ENCODE assay signal across 19 mouse cellular contexts in genomic region chr7:121044251-121044650, GRCm38 (mm10). TPM values are rescaled to one million over a fixed set of nuclear protein-coding genes. Genes with fewer than 3 reads are reported as not detected.
DNase-seq lines count a peak whose midpoint lies in the region; ATAC-seq lines count a peak whose summit lies in the region.
"Had no signal": no experiment of that assay in that cellular context is flagged by ENCODE, and none has a peak within 500 bp of the region (broad histone marks: within the 10 kb centered on the region; RNA-seq: fewer than 3 reads in every experiment).

No protein-coding gene starts in this region.

- no peak overlapping the region for H3K9ac ChIP-seq in heart, embryonic 15.5 days
- H3K9ac ChIP-seq: embryonic facial prominence, embryonic 12.5 days; forebrain, embryonic 12.5 days; hindbrain, embryonic 13.5 days had no signal

- H3K9me3 ChIP-seq in heart, embryonic 10.5 days, result no peaks in the 10 kb centered on the region
- H3K9me3 ChIP-seq in heart, embryonic 15.5 days (replicated peaks), result no peaks in the 10 kb centered on the region
- H3K9me3 ChIP-seq: embryonic facial prominence, embryonic 12.5 days; forebrain, embryonic 12.5 days; hindbrain, embryonic 13.5 days had no signal

- no peak overlapping the region for H3K4me2 ChIP-seq in heart, embryonic 15.5 days
- H3K4me2 ChIP-seq: embryonic facial prominence, embryonic 12.5 days; forebrain, embryonic 12.5 days; hindbrain, embryonic 13.5 days had no signal

- intact Hi-C loops in heart, postnatal 10 days (cut with DNase I), result no loop called here
- intact Hi-C loops in gastrocnemius, postnatal 36 days (cut with DNase I), result no loop called here

- no peak for ATAC-seq in heart, embryonic 15.5 days (replicated peaks; ENCODE audit: insufficient number of reproducible peaks, insufficient read depth, low FRiP score, low read depth)
- ATAC-seq in megakaryocyte, adult 5-6 weeks (ENCODE audit: poor library complexity, severe bottlenecking), result no peak
- ATAC-seq: forebrain, embryonic 16.5 days; hindbrain, postnatal 0 days had no signal

- peaks cover 6% of the 10 kb centered on the region for H3K4me1 ChIP-seq in heart, embryonic 10.5 days
- H3K4me1 ChIP-seq in heart, embryonic 15.5 days (replicated peaks), result peaks cover 24% of the 10 kb centered on the region
- H3K4me1 ChIP-seq: embryonic facial prominence, embryonic 12.5 days; forebrain, embryonic 12.5 days had no signal

- no peak overlapping the region for H3K4me3 ChIP-seq in heart, embryonic 10.5 days
- H3K4me3 ChIP-seq in heart, embryonic 15.5 days, result no peak overlapping the region
- H3K4me3 ChIP-seq: embryonic facial prominence, embryonic 12.5 days; forebrain, embryonic 12.5 days; hindbrain, embryonic 13.5 days had no signal

- 24% methylated on average over 1 of the region's 1 CpGs for WGBS in heart, embryonic 10.5 days
- WGBS in heart, embryonic 15.5 days, result 38% methylated on average over 1 of the region's 1 CpGs

- DNase-seq in heart, adult 8-10 months (ENCODE audit: low spot score), result peak; percentile 57
- DNase-seq in heart, embryonic 10.5 days (ENCODE audit: low spot score), result no peak
- DNase-seq in heart, postnatal 10 days, result peak; percentile 43 to 69
- DNase-seq in gastrocnemius, postnatal 36 days, result no peak
- DNase-seq: adrenal gland, adult 2 months; adrenal gland, postnatal 36 days; cerebellum, adult 9-10 months; cerebellum, postnatal 25 days; gastrocnemius, postnatal 14 days; kidney, adult 11 months; kidney, adult 9 months had no signal

- peaks cover 4% of the 10 kb centered on the region; the same call in 1 of the 2 replicates for H3K36me3 ChIP-seq in heart, embryonic 10.5 days
- no peaks in the 10 kb centered on the region; the same call in 1 of the 2 replicates for H3K36me3 ChIP-seq in heart, embryonic 15.5 days
- H3K36me3 ChIP-seq: hindbrain, embryonic 13.5 days had no signal

- no peak overlapping the region for H3K27ac ChIP-seq in heart, embryonic 10.5 days
- 0 out of 2 replicates have a peak overlapping the region, but pooled peaks have one; percentile 12 for H3K27ac ChIP-seq in heart, embryonic 15.5 days
- H3K27ac ChIP-seq: embryonic facial prominence, embryonic 12.5 days; forebrain, embryonic 12.5 days; hindbrain, embryonic 13.5 days; hindbrain, postnatal 0 days had no signal

- no peaks in the 10 kb centered on the region for H3K27me3 ChIP-seq in heart, embryonic 10.5 days (ENCODE audit: insufficient read depth, poor library complexity, severe bottlenecking)
- H3K27me3 ChIP-seq in heart, embryonic 15.5 days, result no peaks in the 10 kb centered on the region
- H3K27me3 ChIP-seq: embryonic facial prominence, embryonic 12.5 days; forebrain, embryonic 12.5 days; hindbrain, embryonic 13.5 days had no signal

RNA-seq across cellular contexts. Expression of gene Mettl9, which starts 10.0 kb away (rescaled TPM):
- 100 to 1,000 TPM in 1 of 4 experiments, 10 to 100 TPM in 3; 83.1 to 103 (median 96.0) TPM for total RNA-seq in heart, adult 8-10 months (2022)
- 93.7 and 135 TPM in 2 replicates for polyA plus RNA-seq in heart, embryonic 10.5 days (2016; fragmentation: Nextera tagmentation; extraction: Ambion mirVana)
- 87.4 and 92.5 TPM in 2 replicates for polyA plus RNA-seq in heart, embryonic 15.5 days (2015; fragmentation: Nextera tagmentation; extraction: Ambion mirVana)
- total RNA-seq in heart, postnatal 10 days (2021), result 100 to 1,000 TPM; 108 to 126 TPM
- total RNA-seq in megakaryocyte, adult 5-6 weeks (2015), result 106 and 115 TPM in 2 replicates
- total RNA-seq in megakaryocyte, adult 5-6 weeks (2017), result 138 and 164 TPM in 2 replicates
- total RNA-seq in gastrocnemius, postnatal 36 days (2021), result 10 to 100 TPM; 18.5 to 19.7 TPM

RNA-seq across cellular contexts. Expression of gene Igsf6, which starts 30.1 kb away (rescaled TPM):
- total RNA-seq in heart, adult 8-10 months (2022), result 1 to 10 TPM in 2 of 4 experiments, under 1 TPM in 2; 0.72 to 1.5 (median 1.2) TPM
- 0.39 and 0.92 TPM in 2 replicates for polyA plus RNA-seq in heart, embryonic 10.5 days (2016; fragmentation: Nextera tagmentation; extraction: Ambion mirVana)
- polyA plus RNA-seq in heart, embryonic 15.5 days (2015; fragmentation: Nextera tagmentation; extraction: Ambion mirVana), result 1.2 and 2.5 TPM in 2 replicates
- total RNA-seq in heart, postnatal 10 days (2021), result 1 to 10 TPM in 1 of 2 experiments, under 1 TPM in 1; 0.72 to 1.2 TPM
- 544 and 557 TPM in 2 replicates for total RNA-seq in megakaryocyte, adult 5-6 weeks (2015)
- 478 and 480 TPM in 2 replicates for total RNA-seq in megakaryocyte, adult 5-6 weeks (2017)
- under 1 TPM; 0.18 to 0.49 TPM for total RNA-seq in gastrocnemius, postnatal 36 days (2021)
- total RNA-seq: ES-E14; hindbrain, postnatal 0 days had no signal

RNA-seq across cellular contexts. Expression of gene Otoa, which starts 37.2 kb away (rescaled TPM):
- under 1 TPM; 0.06 to 0.19 (median 0.06) TPM for total RNA-seq in heart, adult 8-10 months (2022)
- 0.04 TPM in 1 of 2 replicates, not detected in the other for polyA plus RNA-seq in heart, embryonic 10.5 days (2016; fragmentation: Nextera tagmentation; extraction: Ambion mirVana)
- 0.19 and 0.38 TPM in 2 replicates for polyA plus RNA-seq in heart, embryonic 15.5 days (2015; fragmentation: Nextera tagmentation; extraction: Ambion mirVana)
- 1 to 10 TPM; 2.3 to 4.9 TPM for total RNA-seq in heart, postnatal 10 days (2021)
- total RNA-seq in megakaryocyte, adult 5-6 weeks (2015), result 0.36 and 0.42 TPM in 2 replicates
- 0.11 and 0.24 TPM in 2 replicates for total RNA-seq in megakaryocyte, adult 5-6 weeks (2017)
- total RNA-seq in gastrocnemius, postnatal 36 days (2021), result under 1 TPM; 0.20 to 0.28 TPM
- polyA plus RNA-seq: forebrain, embryonic 16.5 days had no signal

Comparison
In these comparisons a context has a peak if more than half of its experiments do, and no peak if none do; other contexts are left out.
1. DNase-seq: peak in heart, adult 8-10 months (single experiment) and heart, postnatal 10 days (2 of 2); none in heart, embryonic 10.5 days (single experiment) and gastrocnemius, postnatal 36 days (0 of 2).
2. RNA of gene Mettl9, which starts 10.0 kb away (total RNA-seq): 106 to 164 TPM in megakaryocyte, adult 5-6 weeks, 108 to 126 TPM in heart, postnatal 10 days and 83.1 to 103 TPM in heart, adult 8-10 months; 18.5 to 19.7 TPM in gastrocnemius, postnatal 36 days; every median in the first group is over 4 times any median in the second.
3. RNA of gene Igsf6, which starts 30.1 kb away (total RNA-seq): 478 to 557 TPM in megakaryocyte, adult 5-6 weeks; 0.72 to 1.5 TPM in heart, adult 8-10 months, 0.72 to 1.2 TPM in heart, postnatal 10 days and 0.18 to 0.49 TPM in gastrocnemius, postnatal 36 days; every median in the first group is over 100 times any median in the second.